In genomic region chr8:5285708-5286161, GRCm38 (mm10) we compare ENCODE assay signal across 14 mouse cellular contexts.
DNase-seq lines count a peak whose midpoint lies in the region; ATAC-seq lines count a peak whose summit lies in the region.
"Had no signal": no experiment of that assay in that cellular context is flagged by ENCODE, and none has a peak within 500 bp of the region (broad histone marks: within the 10 kb centered on the region; RNA-seq: fewer than 3 reads in every experiment).

No protein-coding gene starts in this region.

- H3K4me3 ChIP-seq in hindbrain, embryonic 14.5 days (replicated peaks; ENCODE audit: low read length): no peak overlapping the region
- H3K4me3 ChIP-seq in neural tube, embryonic 14.5 days (ENCODE audit: low read depth, low read length): no peak overlapping the region
- H3K4me3 ChIP-seq: heart, embryonic 15.5 days; limb, embryonic 12.5 days; stomach, embryonic 15.5 days had no signal

- no peaks in the 10 kb centered on the region for H3K27me3 ChIP-seq in hindbrain, embryonic 14.5 days (ENCODE audit: control insufficient read depth, insufficient read depth, low read length)
- no peaks in the 10 kb centered on the region for H3K27me3 ChIP-seq in neural tube, embryonic 14.5 days (ENCODE audit: control insufficient read depth, insufficient read depth, low read length)
- H3K27me3 ChIP-seq: heart, embryonic 15.5 days; limb, embryonic 12.5 days; Patski; stomach, embryonic 15.5 days had no signal

- H3K27ac ChIP-seq in hindbrain, embryonic 14.5 days: no peak overlapping the region; the same call in 1 of the 2 replicates
- no peak overlapping the region for H3K27ac ChIP-seq in neural tube, embryonic 14.5 days (ENCODE audit: low read depth, low read length)
- H3K27ac ChIP-seq: heart, embryonic 15.5 days; limb, embryonic 12.5 days; macrophage; stomach, embryonic 15.5 days had no signal

- no peak overlapping the region for H3K9ac ChIP-seq in hindbrain, embryonic 14.5 days
- no peak overlapping the region for H3K9ac ChIP-seq in neural tube, embryonic 14.5 days (replicated peaks; ENCODE audit: low read depth, low read length)
- H3K9ac ChIP-seq: heart, embryonic 15.5 days; limb, embryonic 12.5 days; stomach, embryonic 15.5 days had no signal

- 42% methylated on average over 5 of the region's 5 CpGs for WGBS in hindbrain, embryonic 14.5 days
- WGBS in neural tube, embryonic 14.5 days: 28% methylated on average over 5 of the region's 5 CpGs

- ATAC-seq in frontal cortex, adult (ENCODE audit: low TSS enrichment): peak; percentile 47; the same call in 1 of the 2 replicates
- peak; percentile 79 for ATAC-seq in hindbrain, embryonic 14.5 days (ENCODE audit: low FRiP score)
- peak; percentile 93 for ATAC-seq in neural tube, embryonic 14.5 days (ENCODE audit: low read depth)
- ATAC-seq in megakaryocyte-erythroid progenitor cell, adult 5-6 weeks (replicated peaks; ENCODE audit: low FRiP score, low TSS enrichment, poor library complexity, severe bottlenecking): no peak
- ATAC-seq: Patski had no signal

- no peaks in the 10 kb centered on the region for H3K36me3 ChIP-seq in hindbrain, embryonic 14.5 days (replicated peaks; ENCODE audit: control insufficient read depth, insufficient read depth)
- no peaks in the 10 kb centered on the region for H3K36me3 ChIP-seq in neural tube, embryonic 14.5 days (ENCODE audit: control insufficient read depth, insufficient read depth, low read length)
- H3K36me3 ChIP-seq: heart, embryonic 15.5 days; limb, embryonic 12.5 days; stomach, embryonic 15.5 days had no signal

- no peaks in the 10 kb centered on the region for H3K9me3 ChIP-seq in hindbrain, embryonic 14.5 days (ENCODE audit: control insufficient read depth, low read length)
- H3K9me3 ChIP-seq in neural tube, embryonic 14.5 days (ENCODE audit: control insufficient read depth, low read length): no peaks in the 10 kb centered on the region
- H3K9me3 ChIP-seq: heart, embryonic 15.5 days; limb, embryonic 12.5 days; stomach, embryonic 15.5 days had no signal

- H3K4me1 ChIP-seq in hindbrain, embryonic 14.5 days (replicated peaks; ENCODE audit: control insufficient read depth, insufficient read depth, low read length): no peaks in the 10 kb centered on the region
- H3K4me1 ChIP-seq in neural tube, embryonic 14.5 days (ENCODE audit: control insufficient read depth, insufficient read depth, low read length): no peaks in the 10 kb centered on the region
- H3K4me1 ChIP-seq: heart, embryonic 15.5 days; stomach, embryonic 15.5 days had no signal

- H3K4me2 ChIP-seq in hindbrain, embryonic 14.5 days (replicated peaks): no peak overlapping the region
- H3K4me2 ChIP-seq in neural tube, embryonic 14.5 days (ENCODE audit: low read depth, low read length): no peak overlapping the region
- H3K4me2 ChIP-seq: heart, embryonic 15.5 days; limb, embryonic 12.5 days; stomach, embryonic 15.5 days had no signal

- intact Hi-C loops in heart, postnatal 14 days (cut with DNase I): no loop called here

- no peak for DNase-seq in frontal cortex, postnatal 14 days (ENCODE audit: low spot score in 2 of 2)
- peak; percentile 57 to 67 for DNase-seq in cerebellum, postnatal 36 days
- DNase-seq in hindbrain, embryonic 14.5 days (ENCODE audit: low spot score): peak; percentile 35
- DNase-seq in heart, postnatal 14 days: no peak
- DNase-seq in layer of hippocampus, adult 11-12 months (ENCODE audit: low spot score): no peak
- DNase-seq: kidney, postnatal 4 days had no signal

Comparison
In these comparisons a context has a peak if more than half of its experiments do, and no peak if none do; other contexts are left out.
1. DNase-seq: peak in cerebellum, postnatal 36 days (2 of 2) and hindbrain, embryonic 14.5 days (single experiment); none in frontal cortex, postnatal 14 days (0 of 2), heart, postnatal 14 days (0 of 2) and layer of hippocampus, adult 11-12 months (single experiment).